Mouse (Mus musculus) intestine, embryonic 15.5 days (tissue): ENCODE measurements around the gene Rrad. TPM values are rescaled to one million over a fixed set of nuclear protein-coding genes. Genes with fewer than 3 reads are reported as not detected.

Source experiments
- ATAC-seq: fragments of 200-750 bp; cut with Nextera tagmentation; 2 replicates; pipeline ENCODE4 v1.8.0; 2017; ENCODE audit warnings: moderate TSS enrichment, moderate library complexity
- H3K27ac ChIP-seq: fragments of 300-500 bp; sonication (generic); 2 replicates; pipeline ENCODE4 v1.5.1; 2015; ENCODE audit warnings: mild to moderate bottlenecking, inconsistent platforms
- H3K27me3 ChIP-seq: fragments of 300-500 bp; sonication (generic); replicated peaks from 2 replicates; pipeline ENCODE4 v1.6.1; 2015; ENCODE audit warnings: inconsistent platforms
- H3K36me3 ChIP-seq: fragments of 300-500 bp; sonication (generic); 2 replicates; pipeline ENCODE4 v1.6.1; 2015; ENCODE audit warnings: inconsistent platforms
- H3K4me1 ChIP-seq: fragments of 300-500 bp; sonication (generic); replicated peaks from 2 replicates; pipeline ENCODE4 v1.6.1; 2015; ENCODE audit warnings: inconsistent platforms
- H3K4me2 ChIP-seq: fragments of 300-500 bp; sonication (generic); replicated peaks from 2 replicates; pipeline ENCODE4 v1.6.1; 2015; ENCODE audit warnings: mild to moderate bottlenecking, inconsistent platforms
- H3K4me3 ChIP-seq: fragments of 300-500 bp; sonication (generic); replicated peaks from 2 replicates; pipeline ENCODE4 v1.5.1; 2015; ENCODE audit warnings: inconsistent platforms
- H3K9ac ChIP-seq: fragments of 300-500 bp; sonication (generic); 2 replicates; pipeline ENCODE4 v1.6.1; 2015; ENCODE audit warnings: inconsistent platforms
- H3K9me3 ChIP-seq: fragments of 300-500 bp; sonication (generic); 2 replicates; pipeline ENCODE4 v1.6.1; 2016; ENCODE audit warnings: inconsistent platforms
- WGBS: fragments of 180-500 bp; shearing (Covaris S2); methylation state at CpG from one replicate; pipeline ENCODE4 v1.1.7; 2015; 5-methylcytosine and 5-hydroxymethylcytosine counted together
- polyA plus RNA-seq: library from polyadenylated mRNA; unstranded; fragments of >200 nt; fragmentation: Nextera tagmentation; extraction: Ambion mirVana; gene quantifications from 2 replicates; pipeline ENCODE4 v1.2.1, GENCODE M21; 2015

The Rrad gene
- polyA plus RNA-seq, 1 experiment from 2014 or later = 4.6 TPM

- no peak overlapping the region for H3K9ac ChIP-seq
- H3K4me2 ChIP-seq = no peak overlapping the region; the same call in 1 of the 2 replicates
- peaks cover 14% of the 10 kb centered on the region for H3K27me3 ChIP-seq
- no peak overlapping the region for H3K4me3 ChIP-seq
- no peaks in the 10 kb centered on the region for H3K36me3 ChIP-seq
- no peak for ATAC-seq
- peaks cover 15% of the 10 kb centered on the region; the same call in 1 of the 2 replicates for H3K4me1 ChIP-seq
- WGBS = 71% methylated on average over 6 of the region's 6 CpGs
- no peaks in the 10 kb centered on the region for H3K9me3 ChIP-seq
- H3K27ac ChIP-seq = no peak overlapping the region
These were observed 1.4 kb upstream of the Rrad start for GRCm38 (mm10) chr8:104632486-104632885.

GRCm38 (mm10) chr8:104631975-104632374 is 848 bp upstream of the Rrad start:
- peak overlapping the region; percentile 37; the same call in 1 of the 2 replicates for H3K4me3 ChIP-seq
- H3K9me3 ChIP-seq = no peaks in the 10 kb centered on the region
- WGBS = 32% methylated on average over 5 of the region's 5 CpGs
- peaks cover 14% of the 10 kb centered on the region for H3K27me3 ChIP-seq
- no peaks in the 10 kb centered on the region for H3K36me3 ChIP-seq
- H3K4me1 ChIP-seq = peaks cover 15% of the 10 kb centered on the region; the same call in 1 of the 2 replicates
- no peak overlapping the region for H3K27ac ChIP-seq
- no peak for ATAC-seq
- no peak overlapping the region for H3K9ac ChIP-seq
- peak overlapping the region; percentile 83 for H3K4me2 ChIP-seq

GRCm38 (mm10) chr8:104630574-104630973 is 553 bp downstream of the Rrad start:
- WGBS = 2% methylated on average over 36 of the region's 36 CpGs
- H3K4me1 ChIP-seq = peaks cover 15% of the 10 kb centered on the region; the same call in 1 of the 2 replicates
- H3K27ac ChIP-seq = no peak overlapping the region
- peak overlapping the region; percentile 28 for H3K9ac ChIP-seq
- H3K36me3 ChIP-seq = no peaks in the 10 kb centered on the region
- peaks cover 14% of the 10 kb centered on the region for H3K27me3 ChIP-seq
- peak overlapping the region; percentile 83 for H3K4me2 ChIP-seq
- peak; percentile 40; the same call in 1 of the 2 replicates for ATAC-seq
- H3K4me3 ChIP-seq = peak overlapping the region; percentile 37
- no peaks in the 10 kb centered on the region for H3K9me3 ChIP-seq

- Histone ChIP-seq H3K27ac (no peak overlapping the region), H3K27me3 (peaks cover 14% of the 10 kb centered on the region), H3K4me2 (peak overlapping the region; percentile 83), H3K9ac (0 out of 2 replicates have a peak overlapping the region, but pooled peaks have one; percentile 28), H3K36me3 (no peaks in the 10 kb centered on the region), H3K4me3 (no peak overlapping the region), H3K9me3 (no peaks in the 10 kb centered on the region), H3K4me1 (peaks cover 15% of the 10 kb centered on the region; the same call in 1 of the 2 replicates)
- 41% methylated on average over 8 of the region's 8 CpGs for WGBS
- no peak for ATAC-seq
These were observed 1.0 kb downstream of the Rrad start for GRCm38 (mm10) chr8:104630111-104630479.

GRCm38 (mm10) chr8:104629306-104630110 is 1.6 kb downstream of the Rrad start:
- H3K9ac ChIP-seq = no peak overlapping the region
- H3K4me1 ChIP-seq = peaks cover 15% of the 10 kb centered on the region; the same call in 1 of the 2 replicates
- H3K36me3 ChIP-seq = no peaks in the 10 kb centered on the region
- H3K27ac ChIP-seq = no peak overlapping the region
- H3K27me3 ChIP-seq = peaks cover 14% of the 10 kb centered on the region
- H3K9me3 ChIP-seq = no peaks in the 10 kb centered on the region
- H3K4me3 ChIP-seq = no peak overlapping the region
- WGBS = 68% methylated on average over 22 of the region's 22 CpGs
- ATAC-seq = no peak
- peak overlapping the region; percentile 83; the same call in 1 of the 2 replicates for H3K4me2 ChIP-seq

GRCm38 (mm10) chr8:104628402-104628801 is 2.7 kb downstream of the Rrad start:
- no peak for ATAC-seq
- no peaks in the 10 kb centered on the region for H3K36me3 ChIP-seq
- H3K27ac ChIP-seq = no peak overlapping the region
- WGBS = 93% methylated on average over 21 of the region's 21 CpGs
- H3K9me3 ChIP-seq = no peaks in the 10 kb centered on the region
- H3K27me3 ChIP-seq = peaks cover 14% of the 10 kb centered on the region
- peaks cover 15% of the 10 kb centered on the region; the same call in 1 of the 2 replicates for H3K4me1 ChIP-seq
- no peak overlapping the region for H3K9ac ChIP-seq
- no peak overlapping the region for H3K4me2 ChIP-seq
- H3K4me3 ChIP-seq = no peak overlapping the region

- Histone ChIP-seq H3K36me3 (no peaks in the 10 kb centered on the region), H3K9me3 (no peaks in the 10 kb centered on the region), H3K27me3 (peaks cover 14% of the 10 kb centered on the region), H3K4me2 (no peak overlapping the region), H3K4me3 (no peak overlapping the region), H3K4me1 (peaks cover 15% of the 10 kb centered on the region; the same call in 1 of the 2 replicates), H3K9ac (no peak overlapping the region), H3K27ac (no peak overlapping the region)
- ATAC-seq = no peak
- 72% methylated on average over 4 of the region's 4 CpGs for WGBS
These were observed 3.9 kb downstream of the Rrad start for GRCm38 (mm10) chr8:104627065-104627740.

GRCm38 (mm10) chr8:104624161-104624560 is 7.0 kb downstream of the Rrad start, which contains the start of gene Cdh16:
Cdh16 (minus strand) TSS chr8:104624396.
- no peak within 1 kb of the TSS for H3K4me3 ChIP-seq
- no peak within 1 kb of the TSS for H3K4me2 ChIP-seq
- WGBS = 41% methylated on average over 6 of the region's 6 CpGs

GRCm38 (mm10) chr8:104620765-104621164 is 10.4 kb downstream of the Rrad start:
- WGBS = 65% methylated on average over 5 of the region's 5 CpGs
- H3K27ac ChIP-seq = no peak overlapping the region
- no peak overlapping the region for H3K4me2 ChIP-seq
- H3K9ac ChIP-seq = no peak overlapping the region
- no peak overlapping the region for H3K4me3 ChIP-seq
- H3K9me3 ChIP-seq = no peaks in the 10 kb centered on the region
- no peaks in the 10 kb centered on the region for H3K4me1 ChIP-seq
- H3K36me3 ChIP-seq = no peaks in the 10 kb centered on the region
- no peak for ATAC-seq
- H3K27me3 ChIP-seq = no peaks in the 10 kb centered on the region

More at GRCm38 (mm10) chr8:104624161-104624560, 7.0 kb downstream of the Rrad start, which contains the start of gene Cdh16:
- H3K27ac ChIP-seq = no peak within 1 kb of the TSS
- no peaks in the 10 kb centered on the region for H3K27me3 ChIP-seq
- H3K36me3 ChIP-seq = no peaks in the 10 kb centered on the region
- no peak within 1 kb of the TSS for H3K9ac ChIP-seq
- H3K4me1 ChIP-seq = no peaks in the 10 kb centered on the region
- ATAC-seq = no peak; the same call in 1 of the 2 replicates
- H3K9me3 ChIP-seq = no peaks in the 10 kb centered on the region

- Histone ChIP-seq H3K9me3 (no peaks in the 10 kb centered on the region), H3K9ac (no peak overlapping the region), H3K4me1 (0 out of 2 replicates have a peak, but pooled peaks cover 12% of the 10 kb centered on the region), H3K4me3 (no peak overlapping the region), H3K27ac (no peak overlapping the region), H3K27me3 (no peaks in the 10 kb centered on the region), H3K4me2 (no peak overlapping the region), H3K36me3 (no peaks in the 10 kb centered on the region)
- no peak for ATAC-seq
- WGBS = 80% methylated on average over 4 of the region's 4 CpGs
These were observed 18.0 kb downstream of the Rrad start for GRCm38 (mm10) chr8:104613119-104613518.

GRCm38 (mm10) chr8:104611613-104612012 is 19.5 kb downstream of the Rrad start:
- Histone ChIP-seq H3K27me3 (no peaks in the 10 kb centered on the region), H3K4me2 (no peak overlapping the region), H3K9me3 (no peaks in the 10 kb centered on the region), H3K9ac (no peak overlapping the region), H3K36me3 (no peaks in the 10 kb centered on the region), H3K4me1 (peaks cover 14% of the 10 kb centered on the region; the same call in 1 of the 2 replicates), H3K4me3 (no peak overlapping the region), H3K27ac (no peak overlapping the region)
- 0 out of 2 replicates have a peak, but pooled peaks have one; percentile 34 for ATAC-seq
- 43% methylated on average over 4 of the region's 4 CpGs for WGBS

GRCm38 (mm10) chr8:104610185-104610766 is 20.9 kb downstream of the Rrad start:
- Histone ChIP-seq H3K27ac (no peak overlapping the region), H3K4me1 (peaks cover 18% of the 10 kb centered on the region; the same call in 1 of the 2 replicates), H3K9me3 (no peaks in the 10 kb centered on the region), H3K4me3 (no peak overlapping the region), H3K4me2 (no peak overlapping the region), H3K27me3 (no peaks in the 10 kb centered on the region), H3K36me3 (no peaks in the 10 kb centered on the region), H3K9ac (0 out of 2 replicates have a peak overlapping the region, but pooled peaks have one; percentile 10)
- ATAC-seq = no peak
- WGBS = 68% methylated on average over 12 of the region's 12 CpGs
